Mouse (Mus musculus): ENCODE data around the gene Olfr96. TPM values are rescaled to one million over a fixed set of nuclear protein-coding genes. Genes with fewer than 3 reads are reported as not detected.

Gene Olfr96
- total RNA-seq, 2 experiments from 2014 or later = not detected

- peak; percentile 30 for DNase-seq
These were observed 50.8 kb downstream of the Olfr96 start for GRCm38 (mm10) chr17:37270702-37271092.

- no peak for DNase-seq
These were observed 55.8 kb downstream of the Olfr96 start for GRCm38 (mm10) chr17:37275626-37276248.

Other genes with a start within 250 kb of the Olfr96 start
- gene 2410137M14Rik, start 238.9 kb upstream of the Olfr96 start, total RNA-seq (2021) = not detected
- not detected for gene H2-M5, start 230.6 kb upstream of the Olfr96 start, total RNA-seq (2021)
- gene Zfp57, start 219.0 kb upstream of the Olfr96 start, total RNA-seq (2021) = under 1 TPM; 0.78 to 0.82 TPM
- gene Mog, start 196.7 kb upstream of the Olfr96 start, total RNA-seq (2021) = not detected
- gene Gabbr1, start 174.2 kb upstream of the Olfr96 start, total RNA-seq (2021) = 10 to 100 TPM in 1 of 2 experiments, 1 to 10 TPM in 1; 8.8 to 11.0 TPM
- gene Olfr90, start 131.6 kb upstream of the Olfr96 start, total RNA-seq (2021) = not detected
- not detected for gene Olfr91, start 121.9 kb upstream of the Olfr96 start, total RNA-seq (2021)
- gene Olfr92, start 100.1 kb upstream of the Olfr96 start, total RNA-seq (2021) = not detected
- not detected for gene Olfr93, start 58.7 kb upstream of the Olfr96 start, total RNA-seq (2021)
- gene Ubd, start 26.3 kb upstream of the Olfr96 start, total RNA-seq (2021) = not detected
- not detected for gene Olfr94, start 19.2 kb upstream of the Olfr96 start, total RNA-seq (2021)
- not detected for gene Olfr95, start 7.0 kb upstream of the Olfr96 start, total RNA-seq (2021)
- not detected for gene Olfr97, start 17.2 kb downstream of the Olfr96 start, total RNA-seq (2021)
- gene Olfr98, start 43.6 kb downstream of the Olfr96 start, total RNA-seq (2021) = not detected
- gene H2-M3, start 50.1 kb downstream of the Olfr96 start, total RNA-seq (2021) = 1 to 10 TPM in 1 of 2 experiments, under 1 TPM in 1; 0.99 to 1.3 TPM
- gene Olfr99, start 63.3 kb downstream of the Olfr96 start, total RNA-seq (2021) = not detected
- not detected for gene Olfr101, start 84.2 kb downstream of the Olfr96 start, total RNA-seq (2021)
- gene Olfr102, start 96.9 kb downstream of the Olfr96 start, total RNA-seq (2021) = not detected
- gene Olfr103, start 119.6 kb downstream of the Olfr96 start, total RNA-seq (2021) = not detected
- not detected for gene Olfr104-ps, start 139.4 kb downstream of the Olfr96 start, total RNA-seq (2021)
- not detected for gene Olfr105-ps, start 158.9 kb downstream of the Olfr96 start, total RNA-seq (2021)
- not detected for gene Olfr106-ps, start 170.2 kb downstream of the Olfr96 start, total RNA-seq (2021)
- gene Olfr107, start 179.1 kb downstream of the Olfr96 start, total RNA-seq (2021) = not detected
- gene Olfr108, start 225.3 kb downstream of the Olfr96 start, total RNA-seq (2021) = not detected
- not detected for gene Olfr109, start 238.8 kb downstream of the Olfr96 start, total RNA-seq (2021)

All from gastrocnemius, postnatal 25 days (tissue).